Mouse (Mus musculus): Measurements from ENCODE around the gene Gm28042. TPM values are rescaled to one million over a fixed set of nuclear protein-coding genes. Genes with fewer than 3 reads are reported as not detected.
A peak's percentile ranks its signal among the peaks of the same experiment; 100 is the strongest.

The Gm28042 gene
- polyA plus RNA-seq, 1 experiment, result 7.0 TPM

DNA sequence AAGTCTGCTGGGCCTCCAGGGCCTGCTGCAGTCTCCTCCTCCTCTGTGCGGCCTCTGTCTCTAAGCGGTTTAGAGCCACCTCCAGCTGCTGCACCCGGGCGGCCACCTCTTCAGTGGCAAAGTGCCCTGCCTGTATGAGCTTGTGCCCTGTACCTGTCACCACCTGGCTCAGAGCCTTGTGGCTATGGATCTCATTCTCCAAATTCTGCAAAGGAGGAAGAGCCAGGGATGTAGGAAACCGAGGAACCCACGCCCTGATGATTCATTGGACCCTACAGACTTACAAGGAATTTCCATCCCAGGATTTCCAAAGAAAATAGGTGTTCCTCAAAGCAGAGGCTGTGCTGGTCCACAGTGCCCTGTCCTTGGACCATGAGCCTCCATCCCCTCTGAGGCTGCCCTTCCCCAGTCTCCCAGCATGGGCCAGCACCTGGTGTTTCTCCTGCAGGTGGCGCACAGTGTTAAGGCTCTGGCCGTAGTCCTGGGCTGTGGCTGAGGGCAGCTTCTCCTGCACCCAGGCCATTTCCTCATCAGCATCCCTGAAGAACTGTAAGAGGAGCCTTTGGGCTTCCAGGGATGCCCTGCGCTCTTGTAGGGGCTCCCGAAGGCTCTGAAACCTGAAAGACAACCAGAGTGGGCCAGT is 22.5 kb downstream of the Gm28042 start:
- WGBS, result 83% methylated on average over 10 of the region's 10 CpGs
- Histone ChIP-seq H3K27me3 (ENCODE audit: control insufficient read depth, insufficient read depth, low read length) (no peaks in the 10 kb centered on the region), H3K36me3 (ENCODE audit: control insufficient read depth, insufficient read depth, low read length) (no peaks in the 10 kb centered on the region), H3K4me1 (replicated peaks; ENCODE audit: control insufficient read depth, insufficient read depth, low read length) (no peaks in the 10 kb centered on the region), H3K27ac (ENCODE audit: control insufficient read depth, insufficient read depth, low read length) (no peak overlapping the region), H3K4me3 (ENCODE audit: control insufficient read depth, insufficient read depth, low read length) (no peak overlapping the region)
- TF ChIP-seq CTCF (IDR thresholded peaks at IDR 0.05; ENCODE audit: borderline replicate concordance, control insufficient read depth, extremely low read depth, insufficient read depth, low read length, poor library complexity), result no peak
- no peak for TF ChIP-seq POLR2A (IDR thresholded peaks at IDR 0.05; ENCODE audit: control insufficient read depth, extremely low read depth, insufficient read depth, low read length, poor library complexity)
- peak; percentile 12 for DNase-seq

DNA sequence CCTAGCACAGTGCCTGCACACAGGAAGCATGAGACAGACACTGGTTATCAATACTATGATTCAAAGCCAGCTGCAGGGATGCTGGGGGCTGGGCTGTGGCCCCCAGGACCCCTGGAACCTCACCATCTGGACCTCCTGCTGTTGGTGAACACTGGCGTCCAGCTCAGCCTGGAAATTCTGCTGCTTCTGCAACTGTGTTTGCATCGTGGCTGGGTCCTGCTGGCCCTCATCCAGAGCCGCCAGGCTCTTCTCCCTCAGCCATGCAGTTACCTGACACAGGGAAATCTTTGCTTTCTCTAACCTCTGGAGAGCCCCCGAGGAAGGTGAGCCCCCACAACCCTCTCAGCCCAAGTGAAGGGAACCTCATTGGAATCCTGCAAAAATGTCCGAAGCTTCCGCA is 24.1 kb downstream of the Gm28042 start:
- no peaks in the 10 kb centered on the region for H3K27me3 ChIP-seq (ENCODE audit: control insufficient read depth, insufficient read depth, low read length)
- no peak overlapping the region for H3K4me3 ChIP-seq (ENCODE audit: control insufficient read depth, insufficient read depth, low read length)
- TF ChIP-seq CTCF (IDR thresholded peaks at IDR 0.05; ENCODE audit: borderline replicate concordance, control insufficient read depth, extremely low read depth, insufficient read depth, low read length, poor library complexity) (no peak), POLR2A (IDR thresholded peaks at IDR 0.05; ENCODE audit: control insufficient read depth, extremely low read depth, insufficient read depth, low read length, poor library complexity) (no peak)
- no peaks in the 10 kb centered on the region for H3K36me3 ChIP-seq (ENCODE audit: control insufficient read depth, insufficient read depth, low read length)
- no peak overlapping the region for H3K27ac ChIP-seq (ENCODE audit: control insufficient read depth, insufficient read depth, low read length)
- no peak for DNase-seq
- H3K4me1 ChIP-seq (replicated peaks; ENCODE audit: control insufficient read depth, insufficient read depth, low read length), result no peaks in the 10 kb centered on the region
- WGBS, result 71% methylated on average over 6 of the region's 6 CpGs

DNA sequence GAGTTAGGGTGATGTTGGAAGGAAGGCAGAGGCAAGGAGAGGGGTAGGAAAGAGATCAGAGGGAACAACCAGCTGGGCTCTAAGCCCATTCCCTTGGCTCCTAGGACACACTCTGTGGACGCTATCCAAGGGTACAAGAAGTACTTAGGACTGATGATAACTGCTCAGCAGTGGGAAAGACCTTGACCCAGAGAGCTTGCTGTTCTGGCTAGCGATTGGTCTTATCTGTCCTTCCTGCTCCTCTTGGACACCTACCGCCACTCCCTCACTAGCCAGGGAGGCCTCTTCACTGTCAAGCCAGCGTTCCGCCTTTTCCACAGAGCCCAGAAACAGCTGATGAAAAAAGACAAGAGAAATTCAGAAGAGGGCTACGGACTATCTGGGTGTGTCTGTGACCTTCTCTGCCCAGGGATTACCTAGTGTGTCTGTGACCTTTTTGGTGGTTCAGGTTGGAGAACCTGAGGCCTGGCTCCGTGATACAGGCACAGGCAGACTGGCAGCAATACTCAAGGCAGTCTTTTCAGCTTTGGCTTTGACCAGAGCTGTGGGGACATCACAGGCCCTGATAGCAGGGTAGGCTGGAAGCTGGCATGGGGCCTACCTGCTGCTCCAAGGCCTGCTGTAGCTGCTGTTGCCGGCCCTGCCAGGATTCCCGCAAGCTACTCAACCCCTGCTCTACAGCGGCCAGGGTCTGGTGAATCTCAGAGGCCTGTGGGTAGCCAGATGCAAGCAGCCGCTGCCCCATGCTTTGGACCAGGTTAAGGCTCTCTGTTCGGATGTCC is 27.7 kb downstream of the Gm28042 start:
- H3K27me3 ChIP-seq (ENCODE audit: control insufficient read depth, insufficient read depth, low read length), result no peaks in the 10 kb centered on the region
- no peak overlapping the region for H3K4me3 ChIP-seq (ENCODE audit: control insufficient read depth, insufficient read depth, low read length)
- TF ChIP-seq POLR2A (IDR thresholded peaks at IDR 0.05; ENCODE audit: control insufficient read depth, extremely low read depth, insufficient read depth, low read length, poor library complexity), result no peak
- TF ChIP-seq CTCF (IDR thresholded peaks at IDR 0.05; ENCODE audit: borderline replicate concordance, control insufficient read depth, extremely low read depth, insufficient read depth, low read length, poor library complexity), result no peak
- H3K27ac ChIP-seq (ENCODE audit: control insufficient read depth, insufficient read depth, low read length), result no peak overlapping the region
- H3K36me3 ChIP-seq (ENCODE audit: control insufficient read depth, insufficient read depth, low read length), result no peaks in the 10 kb centered on the region
- DNase-seq, result no peak
- no peaks in the 10 kb centered on the region for H3K4me1 ChIP-seq (replicated peaks; ENCODE audit: control insufficient read depth, insufficient read depth, low read length)
- WGBS, result 94% methylated on average over 12 of the region's 12 CpGs

DNA sequence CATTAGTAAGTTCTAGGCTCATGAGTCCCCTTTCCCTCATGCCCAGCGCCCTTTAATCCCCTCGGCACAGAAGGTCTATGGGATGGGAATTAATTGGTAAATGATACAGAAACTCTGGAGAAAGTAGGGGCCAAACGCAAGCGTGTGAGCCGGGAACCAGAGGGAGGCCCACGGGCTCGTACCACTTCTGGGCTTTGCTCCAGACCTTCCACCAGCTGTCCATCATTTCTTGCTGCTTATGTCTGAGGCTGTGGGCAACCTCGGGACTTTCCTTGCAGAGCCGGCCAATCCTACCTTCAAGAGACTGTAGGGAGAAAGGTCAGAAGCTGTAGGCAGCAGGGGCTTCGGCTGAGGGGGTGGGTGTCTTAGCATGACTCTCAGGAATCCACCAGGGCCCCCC is 28.6 kb downstream of the Gm28042 start:
- H3K27me3 ChIP-seq (ENCODE audit: control insufficient read depth, insufficient read depth, low read length), result no peaks in the 10 kb centered on the region
- no peak for DNase-seq
- WGBS, result 89% methylated on average over 10 of the region's 10 CpGs
- no peaks in the 10 kb centered on the region for H3K36me3 ChIP-seq (ENCODE audit: control insufficient read depth, insufficient read depth, low read length)
- no peak overlapping the region for H3K4me3 ChIP-seq (ENCODE audit: control insufficient read depth, insufficient read depth, low read length)
- no peak overlapping the region for H3K27ac ChIP-seq (ENCODE audit: control insufficient read depth, insufficient read depth, low read length)
- no peaks in the 10 kb centered on the region for H3K4me1 ChIP-seq (replicated peaks; ENCODE audit: control insufficient read depth, insufficient read depth, low read length)
- no peak for TF ChIP-seq CTCF (IDR thresholded peaks at IDR 0.05; ENCODE audit: borderline replicate concordance, control insufficient read depth, extremely low read depth, insufficient read depth, low read length, poor library complexity)
- no peak for TF ChIP-seq POLR2A (IDR thresholded peaks at IDR 0.05; ENCODE audit: control insufficient read depth, extremely low read depth, insufficient read depth, low read length, poor library complexity)

DNA sequence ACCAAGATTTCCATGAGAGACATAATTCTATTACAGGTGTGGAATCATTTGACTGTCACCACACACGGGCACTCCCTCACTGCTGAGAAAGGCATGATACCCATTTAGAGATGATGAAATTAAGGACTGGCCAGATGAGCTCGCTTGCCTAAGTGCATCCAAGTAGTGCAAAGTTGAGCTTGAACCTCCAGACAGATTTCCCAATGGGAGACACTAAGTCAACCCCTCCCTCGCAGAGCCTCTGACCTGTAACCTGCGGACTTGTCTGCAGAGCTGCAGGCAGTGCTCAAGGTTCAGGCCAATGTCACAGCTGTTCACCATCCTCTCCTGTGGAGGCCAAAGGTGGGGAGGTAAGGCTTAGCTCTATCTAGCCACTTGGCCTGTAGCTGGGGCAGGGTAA is 31.5 kb downstream of the Gm28042 start:
- no peaks in the 10 kb centered on the region for H3K27me3 ChIP-seq (ENCODE audit: control insufficient read depth, insufficient read depth, low read length)
- H3K27ac ChIP-seq (ENCODE audit: control insufficient read depth, insufficient read depth, low read length), result no peak overlapping the region
- 89% methylated on average over 4 of the region's 4 CpGs for WGBS
- H3K36me3 ChIP-seq (ENCODE audit: control insufficient read depth, insufficient read depth, low read length), result no peaks in the 10 kb centered on the region
- H3K4me3 ChIP-seq (ENCODE audit: control insufficient read depth, insufficient read depth, low read length), result no peak overlapping the region
- no peak for TF ChIP-seq CTCF (IDR thresholded peaks at IDR 0.05; ENCODE audit: borderline replicate concordance, control insufficient read depth, extremely low read depth, insufficient read depth, low read length, poor library complexity)
- no peak for TF ChIP-seq POLR2A (IDR thresholded peaks at IDR 0.05; ENCODE audit: control insufficient read depth, extremely low read depth, insufficient read depth, low read length, poor library complexity)
- DNase-seq, result no peak
- H3K4me1 ChIP-seq (replicated peaks; ENCODE audit: control insufficient read depth, insufficient read depth, low read length), result no peaks in the 10 kb centered on the region

DNA sequence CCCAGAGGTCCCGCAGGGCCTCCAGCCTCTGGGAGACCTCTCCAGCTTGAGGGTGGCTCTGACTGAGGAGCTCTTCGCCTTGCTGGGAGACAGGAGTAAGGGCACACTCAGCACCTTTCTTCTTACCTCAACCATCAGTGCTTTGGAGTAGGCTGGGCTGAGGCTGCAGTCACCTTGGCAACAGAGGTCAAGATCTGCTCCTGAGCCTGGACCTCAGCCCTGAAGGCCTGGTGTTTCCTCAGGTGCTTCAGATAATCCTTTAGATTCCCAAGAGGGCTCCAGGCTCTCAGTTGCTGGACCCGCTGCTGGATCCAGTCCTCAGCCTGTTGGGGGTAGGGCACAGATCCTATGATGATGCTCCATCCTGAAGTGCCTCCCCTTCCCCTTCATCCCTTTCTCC is 32.2 kb downstream of the Gm28042 start:
- TF ChIP-seq CTCF (IDR thresholded peaks at IDR 0.05; ENCODE audit: borderline replicate concordance, control insufficient read depth, extremely low read depth, insufficient read depth, low read length, poor library complexity) (no peak), POLR2A (IDR thresholded peaks at IDR 0.05; ENCODE audit: control insufficient read depth, extremely low read depth, insufficient read depth, low read length, poor library complexity) (no peak)

More for the DNA sequence above, 32.2 kb downstream of the Gm28042 start:
- no peak overlapping the region for H3K4me3 ChIP-seq (ENCODE audit: control insufficient read depth, insufficient read depth, low read length)
- no peaks in the 10 kb centered on the region for H3K27me3 ChIP-seq (ENCODE audit: control insufficient read depth, insufficient read depth, low read length)
- no peaks in the 10 kb centered on the region for H3K4me1 ChIP-seq (replicated peaks; ENCODE audit: control insufficient read depth, insufficient read depth, low read length)
- WGBS, result 92% methylated on average over 3 of the region's 3 CpGs
- no peak overlapping the region for H3K27ac ChIP-seq (ENCODE audit: control insufficient read depth, insufficient read depth, low read length)
- H3K36me3 ChIP-seq (ENCODE audit: control insufficient read depth, insufficient read depth, low read length), result no peaks in the 10 kb centered on the region
- DNase-seq, result no peak
